Mouse (Mus musculus): Measurements from ENCODE around the gene Rrnad1.

DNA sequence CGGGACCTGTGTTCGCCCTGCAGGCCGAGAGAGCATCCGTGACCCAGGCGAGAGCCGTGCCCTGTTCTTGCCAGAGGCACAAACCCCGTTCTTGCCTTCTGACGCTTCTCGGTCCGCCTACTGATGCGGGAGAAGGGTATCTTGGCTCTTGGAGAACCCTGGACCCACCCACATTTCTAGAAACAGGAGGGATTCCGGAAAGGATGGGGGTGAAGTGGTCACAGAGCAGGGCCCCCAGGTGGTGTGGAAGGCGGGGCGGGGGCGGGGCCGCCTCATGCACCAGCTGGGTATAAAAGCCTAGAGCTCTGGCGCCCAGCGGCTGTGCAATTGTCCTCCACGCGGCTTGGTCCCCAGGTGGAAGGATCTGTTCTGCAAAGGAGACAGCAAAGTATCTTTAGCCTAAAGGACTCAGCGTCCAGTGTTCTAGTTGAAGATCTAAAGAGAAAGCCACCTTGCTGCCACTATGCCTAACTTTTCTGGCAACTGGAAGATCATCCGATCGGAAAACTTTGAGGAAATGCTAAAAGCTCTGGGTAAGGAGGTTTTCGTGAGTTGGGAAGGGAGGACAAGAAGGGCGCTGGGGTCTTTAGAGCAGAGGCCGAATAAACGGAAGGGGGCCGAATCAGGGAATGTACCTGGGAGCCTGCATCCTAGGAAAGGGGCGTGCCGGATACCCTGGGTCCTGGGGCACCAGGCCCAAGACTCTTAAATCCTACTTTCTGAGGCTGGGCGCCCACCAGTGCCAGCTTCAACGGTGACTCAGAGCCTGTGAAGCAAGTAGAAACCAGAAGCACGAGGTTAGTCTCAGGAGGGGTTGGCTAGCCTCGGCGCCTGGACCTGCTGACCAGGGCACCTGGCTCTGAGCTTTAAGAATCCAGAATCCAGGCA, 18.1 kb upstream of the Rrnad1 start, which contains the start of gene Crabp2:
- TF ChIP-seq GATA1 (IDR thresholded peaks at IDR 0.05; ENCODE audit: low read length) (no peak), TAL1 (IDR thresholded peaks at IDR 0.05; ENCODE audit: low read length) (no peak)

All from erythroblast, embryonic 14.5 days (primary cell).